Mouse (Mus musculus) kidney, embryonic 16.5 days (tissue): ENCODE results near the gene Chmp2a. TPM values are rescaled to one million over a fixed set of nuclear protein-coding genes. Genes with fewer than 3 reads are reported as not detected.
A peak's percentile ranks its signal among the peaks of the same experiment; 100 is the strongest.
"Not testable (repeated sequence)": the region's sequence is repeated elsewhere in the genome, so short reads cannot be mapped to it uniquely, and the experiment has no call there.

Source experiments
- ATAC-seq: fragments of 200-750 bp; cut with Nextera tagmentation; 2 replicates; pipeline ENCODE4 v1.8.0; 2017; ENCODE audit warnings: moderate TSS enrichment; ENCODE audit not compliant: low FRiP score, low TSS enrichment
- H3K27ac ChIP-seq: fragments of 300-500 bp; sonication (generic); 2 replicates; pipeline ENCODE4 v1.5.1; 2014; ENCODE audit warnings: low read length
- H3K27me3 ChIP-seq: fragments of 300-500 bp; sonication (generic); 2 replicates; pipeline ENCODE4 v1.6.1; 2014; ENCODE audit warnings: low read length, control low read depth, mixed read lengths; ENCODE audit not compliant: insufficient read depth
- H3K36me3 ChIP-seq: fragments of 300-500 bp; sonication (generic); 2 replicates; pipeline ENCODE4 v1.6.1; 2014; ENCODE audit warnings: low read length, control low read depth, mixed read lengths; ENCODE audit not compliant: insufficient read depth
- H3K4me1 ChIP-seq: fragments of 300-500 bp; sonication (generic); 2 replicates; pipeline ENCODE4 v1.6.1; 2014; ENCODE audit warnings: low read length, control low read depth, mixed read lengths; ENCODE audit not compliant: insufficient read depth
- H3K4me2 ChIP-seq: fragments of 300-500 bp; sonication (generic); replicated peaks from 2 replicates; pipeline ENCODE4 v1.6.1; 2014; ENCODE audit warnings: low read depth, low read length
- H3K4me3 ChIP-seq: fragments of 300-500 bp; sonication (generic); 2 replicates; pipeline ENCODE4 v1.5.1; 2014; ENCODE audit warnings: mild to moderate bottlenecking, low read length
- H3K9ac ChIP-seq: fragments of 300-500 bp; sonication (generic); replicated peaks from 2 replicates; pipeline ENCODE4 v1.6.1; 2014; ENCODE audit warnings: low read length
- H3K9me3 ChIP-seq: fragments of 300-500 bp; sonication (generic); 2 replicates; pipeline ENCODE4 v1.6.1; 2016; ENCODE audit warnings: low read length, control low read depth
- WGBS: fragments of 180-500 bp; shearing (Covaris S2); extraction: QIAGEN DNeasy Blood & Tissue Kit; methylation state at CpG from one replicate; pipeline ENCODE4 v1.1.7; 2014; 5-methylcytosine and 5-hydroxymethylcytosine counted together
- polyA plus RNA-seq: library from polyadenylated mRNA; unstranded; fragments of >200 nt; fragmentation: Nextera tagmentation; extraction: Ambion mirVana; gene quantifications from 2 replicates; pipeline ENCODE4 v1.2.1, GENCODE M21; 2015

Gene Chmp2a
- polyA plus RNA-seq, result 159 and 162 TPM in 2 replicates

GRCm38 (mm10) chr7:13034148-13034977, at the start of gene Chmp2a:
Gene Chmp2a, minus strand, starts transcription at chr7:13034807.
- Histone ChIP-seq H3K27ac (peak within 1 kb of the TSS; percentile 95), H3K4me2 (peak within 1 kb of the TSS; percentile 86), H3K4me1 (peaks cover 39% of the 10 kb centered on the region), H3K9me3 (no peaks in the 10 kb centered on the region), H3K9ac (peak within 1 kb of the TSS; percentile 87), H3K27me3 (no peaks in the 10 kb centered on the region), H3K36me3 (peaks cover 46% of the 10 kb centered on the region), H3K4me3 (peak within 1 kb of the TSS; percentile 66)
- peak; percentile 81 for ATAC-seq
- WGBS, result under 1% methylated on average over 45 of the region's 45 CpGs

GRCm38 (mm10) chr7:13072293-13072692, 37.7 kb upstream of the Chmp2a start:
- Histone ChIP-seq H3K36me3 (no peaks in the 10 kb centered on the region), H3K4me1 (no peaks in the 10 kb centered on the region), H3K27ac (no peak overlapping the region), H3K4me2 (no peak overlapping the region), H3K9ac (no peak overlapping the region), H3K4me3 (no peak overlapping the region), H3K27me3 (no peaks in the 10 kb centered on the region), H3K9me3 (no peaks in the 10 kb centered on the region)
- no peak for ATAC-seq
- 59% methylated on average over 5 of the region's 5 CpGs for WGBS

- not testable (repeated sequence) for ATAC-seq, H3K9ac ChIP-seq, H3K4me2 ChIP-seq, H3K9me3 ChIP-seq, H3K27me3 ChIP-seq, H3K4me1 ChIP-seq, H3K36me3 ChIP-seq, H3K4me3 ChIP-seq, H3K27ac ChIP-seq
- 49% methylated on average over 2 of the region's 2 CpGs for WGBS
Measured at GRCm38 (mm10) chr7:13063399-13063798, 28.8 kb upstream of the Chmp2a start.

GRCm38 (mm10) chr7:13059536-13059935, 24.9 kb upstream of the Chmp2a start:
- WGBS, result 92% methylated on average over 9 of the region's 9 CpGs
- no peak for ATAC-seq

DNA sequence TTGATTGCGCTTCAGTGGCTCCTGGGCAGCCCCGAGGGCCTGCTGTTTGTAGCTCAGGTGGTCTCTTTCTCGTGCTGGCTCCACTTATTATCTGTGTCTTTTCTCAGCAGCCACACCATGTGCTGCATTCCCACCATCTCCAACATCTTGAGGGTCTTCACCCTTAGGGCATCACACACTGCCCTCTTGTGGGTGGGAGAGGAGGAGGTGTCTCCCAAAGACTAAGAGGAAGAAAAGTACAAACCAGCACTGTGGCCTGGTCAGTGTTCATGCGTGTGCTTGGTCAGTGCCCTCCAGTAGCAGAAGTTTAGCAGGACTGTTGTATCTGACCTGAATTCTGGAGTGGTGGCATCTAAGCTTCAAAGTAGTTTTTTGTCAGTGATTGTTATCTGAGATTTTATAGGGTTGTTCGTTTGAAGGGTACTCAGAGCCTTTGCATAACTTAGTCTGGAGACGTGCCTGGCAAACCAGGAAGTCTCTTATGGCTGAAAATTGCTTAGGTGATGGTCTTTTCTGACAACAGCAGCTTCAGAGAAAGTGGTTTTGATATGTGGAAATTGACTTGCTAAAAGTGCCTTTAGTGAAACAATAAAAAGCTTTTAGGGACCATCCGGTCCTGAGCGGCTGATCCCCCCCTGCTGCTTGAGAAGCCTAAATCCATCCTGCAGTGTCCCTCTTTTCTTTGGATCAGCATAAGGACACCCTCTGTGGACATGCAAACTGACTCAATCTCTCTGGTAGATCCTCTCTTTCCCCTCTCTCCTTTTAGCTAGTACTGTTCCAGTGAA, 22.5 kb upstream of the Chmp2a start:
- H3K4me3 ChIP-seq, result no peak overlapping the region
- ATAC-seq, result no peak
- no peak overlapping the region for H3K27ac ChIP-seq
- H3K9ac ChIP-seq, result no peak overlapping the region
- 50% methylated on average over 8 of the region's 8 CpGs for WGBS
- H3K36me3 ChIP-seq, result no peaks in the 10 kb centered on the region
- H3K9me3 ChIP-seq, result no peaks in the 10 kb centered on the region
- no peaks in the 10 kb centered on the region for H3K27me3 ChIP-seq
- H3K4me2 ChIP-seq, result no peak overlapping the region
- H3K4me1 ChIP-seq, result peaks cover 3% of the 10 kb centered on the region; the same call in 1 of the 2 replicates

More at GRCm38 (mm10) chr7:13059536-13059935, 24.9 kb upstream of the Chmp2a start:
- Histone ChIP-seq H3K36me3 (no peaks in the 10 kb centered on the region), H3K9ac (no peak overlapping the region), H3K4me1 (no peaks in the 10 kb centered on the region), H3K4me2 (no peak overlapping the region), H3K4me3 (no peak overlapping the region), H3K9me3 (no peaks in the 10 kb centered on the region), H3K27ac (no peak overlapping the region), H3K27me3 (no peaks in the 10 kb centered on the region)

- H3K27ac ChIP-seq, result peak within 1 kb of the TSS; percentile 87
- H3K27me3 ChIP-seq, result no peaks in the 10 kb centered on the region
- H3K9ac ChIP-seq, result peak within 1 kb of the TSS; percentile 82
- H3K4me1 ChIP-seq, result peaks cover 3% of the 10 kb centered on the region; the same call in 1 of the 2 replicates
- H3K4me3 ChIP-seq, result peak within 1 kb of the TSS; percentile 67
- peak; percentile 95 for ATAC-seq
- no peaks in the 10 kb centered on the region for H3K36me3 ChIP-seq
- H3K4me2 ChIP-seq, result peak within 1 kb of the TSS; percentile 54
- no peaks in the 10 kb centered on the region for H3K9me3 ChIP-seq
- 0% methylated on average over 41 of the region's 41 CpGs for WGBS
Measured at GRCm38 (mm10) chr7:13054287-13055010, 19.8 kb upstream of the Chmp2a start, which contains the start of gene Mzf1. Gene Mzf1, minus strand, starts transcription at chr7:13054764.

DNA sequence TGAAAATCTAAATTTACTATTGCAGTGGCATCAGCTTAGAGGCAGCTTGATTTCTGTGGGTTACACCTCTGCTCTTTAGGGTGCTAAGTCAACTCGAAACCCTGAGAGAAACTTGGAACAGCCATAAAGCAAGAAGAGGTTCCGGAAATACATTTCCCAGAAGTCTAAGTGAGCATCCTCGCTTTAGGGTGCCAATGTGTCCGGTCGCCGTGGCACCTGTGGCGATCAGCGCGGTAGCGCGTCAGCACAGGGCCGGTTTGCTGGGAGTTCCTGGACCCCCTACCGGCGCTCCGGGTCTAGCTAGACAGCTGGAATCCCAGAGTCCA, 19.3 kb upstream of the Chmp2a start:
- Histone ChIP-seq H3K27me3 (no peaks in the 10 kb centered on the region), H3K4me3 (peak overlapping the region; percentile 67), H3K36me3 (no peaks in the 10 kb centered on the region), H3K27ac (peak overlapping the region; percentile 87; the same call in 1 of the 2 replicates), H3K4me1 (peaks cover 3% of the 10 kb centered on the region; the same call in 1 of the 2 replicates), H3K4me2 (peak overlapping the region; percentile 54), H3K9me3 (no peaks in the 10 kb centered on the region), H3K9ac (peak overlapping the region; percentile 82)
- no peak for ATAC-seq
- 2% methylated on average over 15 of the region's 15 CpGs for WGBS

- WGBS, result 98% methylated on average over 2 of the region's 2 CpGs
Measured at GRCm38 (mm10) chr7:13053501-13053900, 18.9 kb upstream of the Chmp2a start.

DNA sequence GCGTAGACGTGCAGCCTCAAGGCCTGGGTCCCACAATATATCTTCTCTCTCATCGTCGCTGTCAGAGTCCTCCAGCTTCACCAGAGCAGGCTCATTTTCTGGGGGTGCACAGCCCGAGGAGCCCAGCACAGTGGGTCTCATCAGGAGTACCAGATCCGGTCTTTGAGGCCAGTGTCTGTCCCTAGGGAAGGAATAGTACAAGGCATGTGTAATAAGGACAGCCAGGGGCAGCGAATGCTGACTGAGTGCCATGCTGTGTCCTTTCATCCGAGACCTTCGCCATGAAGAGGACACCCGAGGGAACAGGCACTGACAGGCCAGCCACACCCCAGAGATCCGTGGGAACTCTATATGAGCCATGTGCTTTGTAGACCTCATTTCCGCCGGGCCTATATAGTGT, 18.4 kb upstream of the Chmp2a start:
- Histone ChIP-seq H3K36me3 (no peaks in the 10 kb centered on the region), H3K4me1 (peaks cover 3% of the 10 kb centered on the region; the same call in 1 of the 2 replicates), H3K27ac (no peak overlapping the region), H3K27me3 (no peaks in the 10 kb centered on the region), H3K9ac (no peak overlapping the region), H3K4me3 (no peak overlapping the region), H3K4me2 (no peak overlapping the region), H3K9me3 (no peaks in the 10 kb centered on the region)
- WGBS, result 86% methylated on average over 13 of the region's 13 CpGs
- no peak for ATAC-seq

More at GRCm38 (mm10) chr7:13053501-13053900, 18.9 kb upstream of the Chmp2a start:
- no peaks in the 10 kb centered on the region for H3K9me3 ChIP-seq
- H3K27me3 ChIP-seq, result no peaks in the 10 kb centered on the region
- peak overlapping the region; percentile 67 for H3K4me3 ChIP-seq
- peaks cover 3% of the 10 kb centered on the region; the same call in 1 of the 2 replicates for H3K4me1 ChIP-seq
- H3K36me3 ChIP-seq, result no peaks in the 10 kb centered on the region
- peak overlapping the region; percentile 54 for H3K4me2 ChIP-seq
- H3K27ac ChIP-seq, result no peak overlapping the region
- no peak for ATAC-seq
- no peak overlapping the region for H3K9ac ChIP-seq
